Mouse (Mus musculus) megakaryocyte, embryonic 14.5 days (primary cell): Measurements from ENCODE around the gene Tubd1.

Source experiments
- FLI1 ChIP-seq: IDR thresholded peaks from 2 replicates; pipeline ENCODE4 v1.6.1; 2012; ENCODE audit warnings: low read length, inconsistent platforms, mixed read lengths
- GATA1 ChIP-seq: IDR thresholded peaks from 3 replicates; pipeline ENCODE4 v1.6.1; 2012; ENCODE audit warnings: mixed read lengths, low read length, inconsistent platforms, borderline replicate concordance

DNA sequence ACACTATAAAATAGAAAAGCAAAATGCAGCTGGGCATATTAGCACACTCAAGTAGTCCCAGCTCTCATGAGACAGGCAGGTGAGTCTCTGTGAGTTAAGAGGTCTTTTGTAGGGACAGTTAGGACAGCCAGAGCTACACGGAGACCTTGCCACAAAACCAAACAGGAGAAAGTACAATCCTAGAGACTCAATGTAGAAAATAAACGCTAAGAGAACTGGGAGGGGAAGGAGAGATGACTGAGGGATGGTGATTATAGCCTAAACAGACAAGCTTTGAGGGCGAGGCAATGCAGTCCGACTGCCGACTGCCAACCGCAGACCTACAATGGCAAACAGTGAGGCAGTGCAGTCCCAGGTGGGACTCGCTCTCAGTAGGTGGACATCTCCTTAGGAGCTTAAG is 43.0 kb downstream of the Tubd1 start:
- TF ChIP-seq GATA1, result no peak
- no peak for TF ChIP-seq FLI1
